Mouse (Mus musculus) heart, adult 2 months (tissue): ENCODE results near the gene Gpr89. TPM values are rescaled to one million over a fixed set of nuclear protein-coding genes. Genes with fewer than 3 reads are reported as not detected.

Experiments
- DNase-seq, 2 experiments: peaks; one replicate each; pipeline ENCODE4 v3.0.0; 2021
- H3K27ac ChIP-seq: fragments of 200-600 bp; 2 replicates; pipeline ENCODE4 v1.8.1; 2022
- H3K27me3 ChIP-seq: fragments of 200-500 bp; 2 replicates; pipeline ENCODE4 v1.6.1; 2012; ENCODE audit warnings: mild to moderate bottlenecking, low read length, inconsistent platforms, mixed read lengths; ENCODE audit not compliant: control insufficient read depth, insufficient read depth
- H3K36me3 ChIP-seq: fragments of 200-500 bp; 2 replicates; pipeline ENCODE4 v1.6.1; 2012; ENCODE audit warnings: low read length, inconsistent platforms; ENCODE audit not compliant: control insufficient read depth, insufficient read depth
- H3K4me1 ChIP-seq: fragments of 200-500 bp; 2 replicates; pipeline ENCODE4 v1.6.1; 2011; ENCODE audit warnings: low read length; ENCODE audit not compliant: control insufficient read depth, insufficient read depth
- H3K4me3 ChIP-seq: fragments of 200-600 bp; 2 replicates; pipeline ENCODE4 v1.8.1; 2022
- H3K79me2 ChIP-seq: fragments of 200-500 bp; replicated peaks from 2 replicates; pipeline ENCODE4 v1.6.1; 2012; ENCODE audit warnings: mild to moderate bottlenecking, inconsistent platforms, low read length, moderate library complexity, mixed read lengths; ENCODE audit not compliant: control insufficient read depth, insufficient read depth
- H3K9ac ChIP-seq: fragments of 200-500 bp; 2 replicates; pipeline ENCODE4 v1.6.1; 2012; ENCODE audit warnings: low read depth, mild to moderate bottlenecking, control low read depth, inconsistent platforms, low read length, mixed read lengths
- CTCF ChIP-seq: fragments of 200-600 bp; IDR thresholded peaks from 2 replicates; pipeline ENCODE4 v1.8.1; 2022; ENCODE audit warnings: antibody characterized with exemption, mild to moderate bottlenecking, moderate library complexity
- EP300 ChIP-seq: fragments of 200-500 bp; IDR thresholded peaks from 2 replicates; pipeline ENCODE4 v1.6.1; 2011; ENCODE audit warnings: low read depth, low read length, control low read depth; ENCODE audit not compliant: insufficient read depth
- POLR2A ChIP-seq: fragments of 200-500 bp; IDR thresholded peaks from 2 replicates; pipeline ENCODE4 v1.6.1; 2011; ENCODE audit warnings: mild to moderate bottlenecking, low read depth, low read length, control low read depth; ENCODE audit not compliant: insufficient read depth
- WGBS: fragments of 180-500 bp; shearing (Covaris S2); methylation state at CpG from one replicate; pipeline ENCODE4 v1.1.7; 2018; 5-methylcytosine and 5-hydroxymethylcytosine counted together
- intact Hi-C: fragments of 180-260 bp; cut with DNase I; formaldehyde crosslinking; loops from one replicate; pipeline ENCODE4 v1.15.1; 2025
- polyA plus RNA-seq: library from polyadenylated mRNA; depleted of rRNA; stranded (reverse); fragments of >200 nt; gene quantifications from 2 replicates; pipeline ENCODE4 v1.2.3, GENCODE M21; 2012
- total RNA-seq, 2 experiments: library from RNA; stranded (reverse); gene quantifications; 2 replicates each; pipeline ENCODE4 v1.2.3; 2021

Gene Gpr89
- total and polyA plus RNA-seq, 3 experiments = 16.2 to 24.2 (median 22.9) TPM

GRCm38 (mm10) chr3:96836414-96836813 is 68.7 kb downstream of the Gpr89 start:
- Histone ChIP-seq H3K4me1 (no peaks in the 10 kb centered on the region), H3K27me3 (no peaks in the 10 kb centered on the region), H3K27ac (no peak overlapping the region), H3K79me2 (no peaks in the 10 kb centered on the region), H3K9ac (no peak overlapping the region), H3K4me3 (no peak overlapping the region), H3K36me3 (no peaks in the 10 kb centered on the region)
- intact Hi-C loops = no loop called here
- DNase-seq = no peak
- TF ChIP-seq POLR2A (no peak), CTCF (no peak), EP300 (no peak)
- WGBS = 20% methylated on average over 2 of the region's 2 CpGs

DNA sequence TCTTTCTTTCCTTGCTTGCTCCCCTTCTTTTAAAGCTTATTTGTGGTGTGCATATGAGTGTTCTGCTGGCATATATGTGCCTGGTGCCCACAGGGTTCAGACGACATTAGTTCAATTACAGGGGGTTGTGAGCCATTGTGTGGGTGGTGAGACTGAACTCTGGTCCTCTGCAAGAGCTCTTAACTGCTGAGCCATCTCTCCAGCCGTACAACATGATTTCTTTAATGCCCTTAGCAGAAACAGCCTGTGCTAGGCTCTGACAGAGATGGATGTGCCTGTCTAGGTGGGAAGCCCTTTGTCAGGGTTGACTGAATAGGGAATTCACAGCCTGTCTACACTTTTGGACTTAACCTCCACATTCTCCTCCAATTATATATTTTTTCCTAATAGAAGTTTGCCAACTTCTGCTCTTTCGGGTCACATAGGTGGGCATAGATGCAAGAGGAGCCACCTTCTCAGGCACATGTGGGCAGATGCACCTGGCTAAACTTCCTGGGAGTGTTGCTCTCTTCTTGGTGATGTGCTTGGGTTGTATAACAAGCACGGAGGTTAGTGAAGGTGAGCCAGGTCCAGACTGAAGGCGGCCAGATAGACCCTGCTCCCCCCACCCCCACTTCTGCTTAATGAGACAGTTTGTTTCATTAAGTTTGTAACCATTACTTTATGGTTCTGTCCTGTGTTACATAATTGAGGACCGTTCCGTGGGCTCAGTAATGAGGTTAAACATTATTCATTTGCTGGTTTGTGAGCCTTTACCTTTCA is 70.4 kb downstream of the Gpr89 start:
- Histone ChIP-seq H3K27me3 (no peaks in the 10 kb centered on the region), H3K27ac (no peak overlapping the region), H3K36me3 (no peaks in the 10 kb centered on the region), H3K9ac (no peak overlapping the region), H3K4me3 (no peak overlapping the region), H3K4me1 (no peaks in the 10 kb centered on the region), H3K79me2 (no peaks in the 10 kb centered on the region)
- intact Hi-C loops = no loop called here
- no peak for TF ChIP-seq POLR2A
- TF ChIP-seq CTCF = no peak
- TF ChIP-seq EP300 = no peak
- DNase-seq = no peak
- 83% methylated on average over 7 of the region's 7 CpGs for WGBS

GRCm38 (mm10) chr3:96832930-96833329 is 72.2 kb downstream of the Gpr89 start:
- no peak for DNase-seq
- Histone ChIP-seq H3K79me2 (no peaks in the 10 kb centered on the region), H3K9ac (no peak overlapping the region), H3K4me3 (no peak overlapping the region), H3K36me3 (no peaks in the 10 kb centered on the region), H3K27me3 (no peaks in the 10 kb centered on the region), H3K27ac (no peak overlapping the region), H3K4me1 (no peaks in the 10 kb centered on the region)
- intact Hi-C loops = no loop called here
- no peak for TF ChIP-seq EP300
- no peak for TF ChIP-seq POLR2A
- TF ChIP-seq CTCF = no peak
- 55% methylated on average over 5 of the region's 5 CpGs for WGBS

- no peaks in the 10 kb centered on the region for H3K27me3 ChIP-seq
- H3K9ac ChIP-seq = no peak overlapping the region
- H3K4me3 ChIP-seq = no peak overlapping the region
- H3K79me2 ChIP-seq = no peaks in the 10 kb centered on the region
- no peaks in the 10 kb centered on the region for H3K36me3 ChIP-seq
- DNase-seq = no peak
- intact Hi-C loops = no loop called here
- 87% methylated on average over 10 of the region's 10 CpGs for WGBS
- H3K27ac ChIP-seq = no peak overlapping the region
- no peak for TF ChIP-seq EP300
- no peak for TF ChIP-seq CTCF
- no peak for TF ChIP-seq POLR2A
- no peaks in the 10 kb centered on the region for H3K4me1 ChIP-seq
Observed at GRCm38 (mm10) chr3:96829856-96830255, 75.3 kb downstream of the Gpr89 start.

DNA sequence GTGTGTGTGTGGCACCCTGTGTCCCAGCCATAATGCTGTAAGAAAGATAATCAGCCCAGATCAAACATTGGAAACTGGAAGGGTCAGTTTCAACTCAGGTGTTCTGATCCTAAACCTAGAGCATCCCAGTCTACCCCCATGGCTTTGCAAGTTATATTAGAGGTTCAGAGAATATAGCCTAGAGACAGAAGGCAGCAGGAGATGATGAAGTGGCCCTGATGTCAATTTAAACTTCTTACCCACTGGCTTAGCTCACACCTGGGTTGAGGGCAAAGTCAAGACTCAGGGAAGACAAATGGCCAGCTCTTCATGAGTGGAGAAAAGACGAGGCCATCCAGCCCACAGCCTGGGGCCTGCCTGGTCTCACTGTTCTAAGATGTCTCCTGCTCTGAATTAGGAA is 76.2 kb downstream of the Gpr89 start, which contains the start of the genes Pdzk1 and Cd160:
Pdzk1 (plus strand) TSS at position 301 of the 400 bp plus-strand sequence.
Cd160 (minus strand) TSS at position 368 of the 400 bp plus-strand sequence.
- WGBS = 75% methylated on average over 1 of the region's 1 CpGs
- Histone ChIP-seq H3K4me1 (no peaks in the 10 kb centered on the region), H3K79me2 (no peaks in the 10 kb centered on the region), H3K27ac (no peak within 1 kb of the TSS), H3K4me3 (no peak within 1 kb of the TSS), H3K27me3 (no peaks in the 10 kb centered on the region), H3K36me3 (no peaks in the 10 kb centered on the region), H3K9ac (no peak within 1 kb of the TSS)
- intact Hi-C loops = no loop called here
- DNase-seq = no peak
- TF ChIP-seq EP300 (no peak), POLR2A (no peak), CTCF (no peak)

- 48% methylated on average over 15 of the region's 15 CpGs for whole genome bisulfite sequencing
Observed at GRCm38 (mm10) chr3:96828308-96828864, 76.8 kb downstream of the Gpr89 start.

More at GRCm38 (mm10) chr3:96828308-96828864, 76.8 kb downstream of the Gpr89 start:
- no peak overlapping the region for H3K4me3 ChIP-seq
- H3K27me3 ChIP-seq = no peaks in the 10 kb centered on the region
- no peaks in the 10 kb centered on the region for H3K4me1 ChIP-seq
- intact Hi-C loops = no loop called here
- TF ChIP-seq POLR2A = no peak
- no peak overlapping the region for H3K9ac ChIP-seq
- H3K79me2 ChIP-seq = no peaks in the 10 kb centered on the region
- H3K36me3 ChIP-seq = no peaks in the 10 kb centered on the region
- H3K27ac ChIP-seq = no peak overlapping the region
- DNase-seq = no peak
